Mouse (Mus musculus) embryonic fibroblast, embryonic 13.5 days (primary cell): ENCODE results near the gene Atpif1.

ENCODE experiments used
- CTCF ChIP-seq: IDR thresholded peaks from 2 replicates; pipeline ENCODE4 v1.5.1; 2011; ENCODE audit warnings: mild to moderate bottlenecking, control low read depth, low read length, moderate library complexity, borderline replicate concordance; ENCODE audit not compliant: insufficient read depth
- POLR2A ChIP-seq: IDR thresholded peaks from 2 replicates; pipeline ENCODE4 v1.6.1; 2011; ENCODE audit warnings: low read depth, mild to moderate bottlenecking, control low read depth, low read length, moderate library complexity

GRCm38 (mm10) chr4:132554221-132554620 lies 20.8 kb upstream of the Atpif1 start:
- TF ChIP-seq CTCF (no peak), POLR2A (no peak)
